Comparison of ENCODE assay signal across 10 mouse cellular contexts in the genomic region with DNA sequence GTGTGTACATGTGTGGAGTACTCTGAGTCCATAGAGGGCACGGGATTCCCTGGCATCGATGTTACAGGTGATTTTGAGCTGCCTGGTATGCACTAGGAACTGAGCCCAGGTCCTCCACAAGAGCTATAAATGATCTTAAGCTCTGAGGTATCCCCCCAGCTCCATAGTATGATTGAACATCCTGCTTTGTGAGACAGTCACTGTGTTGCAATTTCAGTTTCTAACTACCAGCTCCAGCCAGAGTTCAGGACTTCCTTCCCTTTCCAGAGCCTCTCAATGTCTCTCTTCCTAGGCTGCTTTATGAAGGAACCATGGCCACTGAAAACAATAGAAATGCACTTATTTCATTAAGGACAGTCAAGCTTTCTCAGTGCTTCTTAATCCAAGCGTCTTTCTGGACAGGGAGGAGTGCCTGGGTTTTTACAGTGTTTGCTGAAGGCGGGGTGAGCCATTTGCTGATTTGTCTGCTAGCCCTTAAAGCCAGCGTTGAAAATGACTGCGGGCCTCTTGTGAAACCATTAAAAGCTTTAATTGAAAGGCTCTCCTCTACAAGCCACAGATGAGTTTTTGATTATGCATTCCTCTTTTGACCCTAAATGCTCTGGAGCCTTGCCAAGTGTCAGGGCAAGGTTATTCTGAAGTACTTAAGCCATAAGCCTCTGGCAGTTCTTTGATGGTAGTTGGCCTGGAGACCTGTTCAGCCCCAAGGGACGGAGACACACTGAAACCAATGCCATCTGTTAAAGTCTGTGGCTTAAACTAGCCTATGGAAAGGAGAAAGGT.
A peak's percentile ranks its signal among the peaks of the same experiment; 100 is the strongest.
DNase-seq lines count a peak whose midpoint lies in the region; ATAC-seq lines count a peak whose summit lies in the region.
"Had no signal": no experiment of that assay in that cellular context is flagged by ENCODE, and none has a peak within 500 bp of the region (broad histone marks: within the 10 kb centered on the region; RNA-seq: fewer than 3 reads in every experiment).

No protein-coding gene starts in this region.

- no peak overlapping the region for H3K9ac ChIP-seq in kidney, embryonic 16.5 days (replicated peaks; ENCODE audit: low read length)
- no peak overlapping the region for H3K9ac ChIP-seq in intestine, embryonic 16.5 days (ENCODE audit: low read depth, low read length)

- H3K27me3 ChIP-seq in kidney, embryonic 16.5 days (ENCODE audit: insufficient read depth, low read length), result no peaks in the 10 kb centered on the region
- H3K27me3 ChIP-seq in intestine, embryonic 16.5 days (replicated peaks; ENCODE audit: control insufficient read depth, insufficient read depth, low read length), result no peaks in the 10 kb centered on the region

- no peaks in the 10 kb centered on the region for H3K36me3 ChIP-seq in kidney, embryonic 16.5 days (ENCODE audit: insufficient read depth, low read length)
- H3K36me3 ChIP-seq in intestine, embryonic 16.5 days (ENCODE audit: control insufficient read depth, insufficient read depth, low read length), result no peaks in the 10 kb centered on the region

- H3K4me3 ChIP-seq in kidney, embryonic 16.5 days (ENCODE audit: low read length), result no peak overlapping the region
- H3K4me3 ChIP-seq in intestine, embryonic 16.5 days (ENCODE audit: low read length), result no peak overlapping the region
- H3K4me3 ChIP-seq: heart, adult 2 months had no signal

- H3K4me1 ChIP-seq in kidney, embryonic 16.5 days (ENCODE audit: insufficient read depth, low read length), result no peaks in the 10 kb centered on the region
- H3K4me1 ChIP-seq in intestine, embryonic 16.5 days (ENCODE audit: control insufficient read depth, insufficient read depth, low read length), result peaks cover 3% of the 10 kb centered on the region; the same call in 1 of the 2 replicates

- no peak overlapping the region for H3K27ac ChIP-seq in kidney, embryonic 16.5 days (ENCODE audit: low read length)
- no peak overlapping the region for H3K27ac ChIP-seq in intestine, embryonic 16.5 days (ENCODE audit: low read length)
- H3K27ac ChIP-seq: heart, adult 2 months had no signal

- DNase-seq in kidney, adult 11 months, result peak; percentile 45
- peak; percentile 76 for DNase-seq in embryo, embryonic 10.5 days (ENCODE audit: low spot score)
- peak; percentile 28 for DNase-seq in lung, postnatal 36 days
- DNase-seq in spleen, postnatal 4 days (ENCODE audit: low spot score in 2 of 2), result no peak
- DNase-seq in right cerebral cortex, postnatal 4 days, result no peak
- DNase-seq in cerebellum, adult 11-12 months, result no peak
- DNase-seq: adrenal gland, postnatal 14 days; heart, adult 2 months had no signal

- H3K4me2 ChIP-seq in kidney, embryonic 16.5 days (replicated peaks; ENCODE audit: low read depth, low read length), result no peak overlapping the region
- no peak overlapping the region for H3K4me2 ChIP-seq in intestine, embryonic 16.5 days (ENCODE audit: low read depth, low read length)

- no peak for ATAC-seq in kidney, embryonic 16.5 days (ENCODE audit: low FRiP score, low TSS enrichment)
- ATAC-seq in intestine, embryonic 16.5 days, result peak; percentile 68

- H3K9me3 ChIP-seq in kidney, embryonic 16.5 days (ENCODE audit: low read length), result no peaks in the 10 kb centered on the region
- no peaks in the 10 kb centered on the region for H3K9me3 ChIP-seq in intestine, embryonic 16.5 days (ENCODE audit: control insufficient read depth, low read length)

- WGBS in kidney, embryonic 16.5 days, result 40% methylated on average over 7 of the region's 7 CpGs
- 33% methylated on average over 7 of the region's 7 CpGs for WGBS in intestine, embryonic 16.5 days

Comparison
In these comparisons a context has a peak if more than half of its experiments do, and no peak if none do; other contexts are left out.
1. DNase-seq: peak in kidney, adult 11 months (single experiment), embryo, embryonic 10.5 days (single experiment) and lung, postnatal 36 days (single experiment); none in spleen, postnatal 4 days (0 of 2), right cerebral cortex, postnatal 4 days (single experiment) and cerebellum, adult 11-12 months (single experiment).